Mouse (Mus musculus) stomach, postnatal 0 days (tissue): ENCODE measurements around the gene Ifi27.

ENCODE experiments used
- CTCF ChIP-seq: IDR thresholded peaks from 2 replicates; pipeline ENCODE4 v1.5.1; 2016; ENCODE audit warnings: antibody characterized with exemption, low read depth, mild to moderate bottlenecking, moderate library complexity
- EP300 ChIP-seq: optimal IDR thresholded peaks from 2 replicates; pipeline ENCODE3; 2016; ENCODE audit warnings: antibody characterized with exemption

DNA sequence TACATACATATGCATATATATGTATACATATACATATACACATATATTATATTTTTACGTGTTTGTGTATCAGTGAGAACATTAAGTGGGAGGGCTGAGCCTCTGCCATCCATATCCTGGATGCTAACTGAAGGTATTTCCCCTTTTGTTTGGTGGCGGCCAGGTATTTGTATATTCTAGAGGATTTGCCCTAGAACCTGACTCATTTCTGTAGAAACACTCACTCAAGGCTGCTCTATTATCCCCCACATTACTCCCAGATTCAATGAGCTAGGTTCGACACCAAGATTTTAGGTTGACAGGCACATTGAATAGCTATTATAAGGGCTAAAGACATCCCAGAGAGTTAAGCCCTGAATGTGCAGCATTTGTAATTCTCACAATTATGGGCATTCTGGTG lies 11.0 kb downstream of the Ifi27 start:
- TF ChIP-seq CTCF, result no peak
- TF ChIP-seq EP300, result no peak
